Mouse (Mus musculus) small intestine, adult 2 months (tissue): ENCODE data around the gene Bbof1.

Experiments
- CTCF ChIP-seq: fragments of 200-500 bp; IDR thresholded peaks from 2 replicates; pipeline ENCODE4 v1.5.1; 2012; ENCODE audit warnings: low read depth, mild to moderate bottlenecking, control low read depth, inconsistent platforms, low read length, moderate library complexity, mixed read lengths; ENCODE audit not compliant: insufficient replicate concordance, insufficient read length; ENCODE audit errors: extremely low read depth
- POLR2A ChIP-seq: fragments of 200-500 bp; IDR thresholded peaks from 2 replicates; pipeline ENCODE4 v1.6.1; 2012; ENCODE audit warnings: low read depth, mild to moderate bottlenecking, control low read depth, inconsistent platforms, low read length, moderate library complexity

- TF ChIP-seq POLR2A (no peak), CTCF (no peak)
Observed at GRCm38 (mm10) chr12:84456911-84457310, 48.0 kb downstream of the Bbof1 start.
